Mouse (Mus musculus) spleen, adult 12 weeks (tissue): ENCODE measurements around the gene Magohb.
"Not testable (repeated sequence)": the region's sequence is repeated elsewhere in the genome, so short reads cannot be mapped to it uniquely, and the experiment has no call there.

Experiments used
- DNase-seq: peaks from one replicate; pipeline ENCODE4 v3.0.0; 2022; ENCODE audit warnings: low spot score

Magohb gene

DNA sequence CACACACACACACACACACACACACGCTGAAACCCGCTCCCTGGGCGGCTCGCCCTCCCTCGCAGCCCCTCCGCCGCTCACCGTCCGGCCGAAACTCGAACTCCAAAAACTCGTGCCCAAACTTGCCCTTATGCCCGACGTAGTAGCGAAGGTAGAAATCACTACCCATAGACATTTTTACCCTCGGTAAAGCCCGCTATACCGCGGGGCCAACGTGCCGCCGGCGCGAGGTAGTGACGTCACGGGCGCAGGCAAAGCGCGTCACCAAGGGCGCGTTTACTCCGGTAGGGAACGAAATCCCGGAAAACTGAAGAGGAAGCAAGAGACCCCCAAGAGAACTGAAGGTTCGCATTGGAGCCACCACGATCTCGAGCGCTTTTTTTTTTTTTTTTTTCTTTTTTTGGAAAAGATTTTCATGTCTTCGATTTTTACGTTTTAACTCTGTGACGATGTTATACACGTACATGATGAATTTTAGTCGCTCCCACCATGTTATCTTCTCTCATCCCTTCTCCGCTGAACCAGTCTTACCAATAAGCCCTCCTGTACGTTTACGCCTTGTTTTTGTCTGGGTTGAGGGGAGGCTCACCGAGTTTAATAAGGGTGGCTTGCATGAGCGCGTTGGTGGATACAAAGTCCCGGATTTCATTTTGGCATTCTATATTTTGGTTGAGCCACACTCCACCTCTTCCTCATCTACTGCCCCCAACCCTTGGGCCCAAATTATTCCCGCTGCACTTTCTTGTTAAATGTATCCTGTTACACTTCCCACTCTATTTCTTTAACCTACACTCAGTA, at the start of gene Magohb:
Gene Magohb, minus strand, starts transcription at position 254 of the 798 bp plus-strand sequence.
- DNase-seq: peak; percentile 80

DNA sequence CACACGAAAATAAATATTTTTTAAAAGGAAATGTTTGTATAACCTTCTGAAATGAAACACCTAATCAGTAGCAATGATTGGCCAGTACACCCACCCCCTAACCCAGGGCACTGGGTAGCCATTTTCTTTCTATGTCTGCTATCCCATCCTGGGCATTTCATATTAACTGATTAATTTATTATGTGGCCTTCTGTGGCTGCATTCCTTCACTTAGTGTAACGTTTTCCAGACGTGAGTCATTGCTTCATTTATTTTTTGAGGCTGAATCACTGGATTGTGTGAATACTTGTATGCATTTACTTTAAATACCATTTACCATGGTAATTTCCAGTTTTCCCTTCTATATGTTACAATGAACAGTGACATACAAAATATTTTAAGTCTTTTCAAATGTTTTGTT, 47.0 kb upstream of the Magohb start:
- DNase-seq: no peak

DNA sequence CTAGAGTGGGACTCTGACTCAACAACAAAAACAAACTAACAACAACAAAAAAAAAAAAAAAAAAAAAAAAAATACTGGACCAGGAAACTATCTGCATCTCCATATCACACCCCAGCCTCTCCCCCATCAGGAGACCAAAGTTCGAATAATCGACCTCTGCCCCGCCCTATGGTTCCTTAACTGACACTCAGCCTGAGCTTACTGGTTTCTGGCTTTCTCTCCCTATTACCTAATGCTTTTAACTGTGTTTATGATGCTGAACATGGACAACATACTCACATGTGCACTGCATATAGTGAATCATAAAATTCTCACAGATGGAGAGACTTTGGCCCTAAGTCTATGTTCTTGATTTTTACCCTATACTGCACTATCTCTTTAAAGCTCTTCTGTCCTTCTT, 46.3 kb upstream of the Magohb start:
- DNase-seq: no peak

DNA sequence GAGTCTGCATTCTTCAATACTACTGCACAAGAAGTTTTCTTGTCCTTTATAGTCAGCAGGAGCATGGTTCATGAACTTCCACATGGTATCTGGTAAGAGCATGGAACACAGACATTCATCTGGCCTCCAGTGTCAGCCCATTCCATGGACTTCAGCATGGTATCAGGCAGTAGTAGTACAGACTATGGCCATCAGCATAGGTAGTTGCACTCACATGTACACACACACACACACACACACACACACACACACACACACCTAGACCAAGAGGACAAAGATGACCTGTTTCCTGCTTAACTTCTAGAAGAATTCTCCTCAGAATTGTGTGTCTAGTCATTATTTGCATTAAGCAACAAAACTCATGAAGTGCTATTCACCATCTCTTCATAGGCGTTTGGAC, 45.7 kb upstream of the Magohb start:
- no peak for DNase-seq

DNA sequence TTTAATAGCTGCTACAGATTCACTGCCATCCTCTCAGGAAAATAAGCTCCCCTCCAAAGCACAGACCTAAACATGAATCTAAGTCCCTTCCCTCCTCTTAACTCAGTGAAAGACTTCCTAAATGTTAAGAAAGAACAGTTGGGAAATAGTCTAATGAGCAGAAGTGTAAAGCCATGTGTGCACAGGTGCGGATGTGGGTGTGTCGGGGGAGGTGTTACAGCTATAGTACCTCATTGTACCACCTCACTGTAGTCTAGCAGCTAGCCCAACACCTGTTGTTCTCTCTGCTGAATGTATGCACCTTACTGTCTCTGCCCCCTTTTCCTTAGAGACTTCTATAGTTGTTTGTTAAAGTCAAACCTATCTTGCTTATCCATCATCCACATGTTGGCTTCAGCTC, 34.0 kb upstream of the Magohb start:
- no peak for DNase-seq

DNA sequence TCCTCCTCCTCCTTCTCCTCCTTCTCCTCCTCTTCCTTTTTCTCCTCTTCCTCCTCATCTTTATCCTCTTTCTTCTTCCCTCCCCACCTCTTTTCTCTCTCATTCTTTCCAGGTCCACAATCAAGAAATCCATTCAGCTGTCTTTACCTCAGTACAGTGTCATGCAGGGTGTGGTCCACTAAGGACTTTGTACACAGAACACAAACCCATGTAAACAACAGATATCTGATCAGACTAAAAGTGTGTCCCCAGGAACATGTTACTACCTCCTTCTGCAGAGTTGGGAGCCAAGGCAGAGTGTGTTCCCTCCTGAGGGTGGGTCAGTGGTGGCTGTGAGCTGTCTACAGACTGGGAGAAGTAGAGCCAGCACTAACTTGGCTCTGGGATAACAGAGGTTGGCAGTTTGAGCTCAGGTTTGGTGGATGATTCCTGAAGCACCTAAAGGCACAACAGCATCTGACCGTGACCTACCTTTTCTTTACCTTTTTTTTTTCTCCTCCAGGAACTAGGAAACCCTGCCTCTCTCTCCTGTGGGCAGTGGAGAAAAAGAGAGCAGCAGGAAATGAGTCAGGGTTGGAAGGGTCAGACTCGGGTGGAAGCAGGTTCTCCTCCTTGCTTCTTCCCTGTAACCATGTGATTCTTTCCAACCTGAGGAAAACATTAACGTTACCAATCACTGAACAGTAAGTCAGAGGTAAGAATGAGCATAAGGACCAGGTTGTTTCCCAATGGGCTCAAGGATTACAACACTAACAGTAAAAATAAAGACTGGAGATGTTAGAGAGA, 29.0 kb upstream of the Magohb start:
- no peak for DNase-seq

DNA sequence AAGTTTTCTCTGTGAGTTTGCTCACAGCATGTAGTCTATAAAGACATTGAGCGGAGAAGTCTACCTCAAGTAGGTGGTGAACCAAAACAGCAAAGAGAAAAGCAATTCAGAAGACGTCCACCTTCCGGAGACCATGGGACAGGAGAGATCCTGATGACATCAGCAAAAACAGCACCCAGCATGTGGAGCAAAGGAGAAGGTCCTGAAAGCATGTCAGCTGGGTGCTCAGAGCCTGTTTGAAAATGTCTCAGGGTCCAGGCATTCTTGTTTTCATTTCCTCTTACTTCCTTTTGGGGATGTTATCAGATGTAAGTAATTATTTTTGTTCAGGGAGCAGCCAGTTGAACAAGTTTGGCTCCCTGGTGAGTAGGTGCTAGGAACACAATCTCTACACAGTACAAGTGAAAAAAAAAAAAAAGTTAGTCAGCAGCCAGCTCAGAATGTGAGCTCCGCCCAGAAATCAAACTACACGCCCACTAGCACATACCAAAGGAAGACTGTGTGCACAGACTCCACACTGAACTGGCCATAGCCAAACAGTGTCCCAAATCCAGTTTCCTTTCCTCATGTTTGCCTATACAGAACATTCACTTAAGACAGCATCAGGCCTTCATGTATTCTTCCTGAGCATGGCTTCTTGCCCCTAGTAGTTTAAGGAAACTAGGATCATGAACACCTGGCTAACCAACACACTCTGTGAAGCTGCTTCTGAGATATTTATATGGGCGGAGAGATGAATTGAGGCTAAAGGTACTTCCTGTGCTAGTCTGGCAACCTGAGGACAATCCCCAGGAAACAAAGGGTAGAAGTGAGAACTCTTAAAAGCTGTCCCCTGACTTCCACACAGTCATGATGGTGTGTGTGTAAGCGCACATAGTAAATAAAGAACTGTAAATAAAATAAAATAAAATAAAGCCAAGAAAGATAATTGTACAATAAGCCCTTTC, 23.4 kb upstream of the Magohb start:
- DNase-seq: no peak

DNA sequence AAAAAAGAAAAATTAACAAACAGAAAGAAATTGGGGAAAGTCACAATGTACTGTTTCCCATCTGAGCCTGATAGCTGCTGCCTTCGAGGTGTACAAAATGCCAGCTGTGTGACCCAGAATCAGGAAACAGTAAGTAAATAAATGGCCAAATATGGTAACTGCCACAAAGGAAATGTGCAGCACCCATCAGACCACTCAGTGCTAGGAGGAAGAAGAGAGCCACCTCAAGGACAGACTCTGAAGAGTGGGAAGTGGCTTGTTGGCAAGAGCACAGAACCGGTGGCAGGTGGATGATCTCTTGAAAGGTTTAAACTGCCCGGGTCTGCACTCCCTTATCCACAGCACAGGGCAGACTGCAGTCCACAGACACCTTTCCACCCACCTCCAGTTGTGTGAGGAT, 15.0 kb upstream of the Magohb start:
- no peak for DNase-seq

DNA sequence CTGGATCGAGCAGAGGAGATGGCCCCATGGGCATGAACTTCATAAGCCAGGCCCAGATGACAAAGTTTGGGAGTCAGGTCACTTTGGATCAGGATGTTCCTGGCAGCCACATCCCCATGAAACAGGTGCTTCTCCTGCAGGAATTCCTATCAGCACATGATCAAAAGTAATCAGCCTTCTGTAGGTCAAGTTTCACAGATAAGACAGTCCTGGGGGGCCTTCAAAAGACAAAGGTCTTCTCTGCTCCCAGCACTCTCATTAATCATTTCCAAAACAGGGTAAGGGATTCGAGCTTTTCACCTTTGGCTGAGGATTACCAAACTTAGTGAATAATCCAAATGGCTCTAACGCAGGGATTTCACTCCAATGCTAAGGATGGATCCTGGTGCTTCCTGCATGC, 11.7 kb upstream of the Magohb start:
- DNase-seq: no peak

DNA sequence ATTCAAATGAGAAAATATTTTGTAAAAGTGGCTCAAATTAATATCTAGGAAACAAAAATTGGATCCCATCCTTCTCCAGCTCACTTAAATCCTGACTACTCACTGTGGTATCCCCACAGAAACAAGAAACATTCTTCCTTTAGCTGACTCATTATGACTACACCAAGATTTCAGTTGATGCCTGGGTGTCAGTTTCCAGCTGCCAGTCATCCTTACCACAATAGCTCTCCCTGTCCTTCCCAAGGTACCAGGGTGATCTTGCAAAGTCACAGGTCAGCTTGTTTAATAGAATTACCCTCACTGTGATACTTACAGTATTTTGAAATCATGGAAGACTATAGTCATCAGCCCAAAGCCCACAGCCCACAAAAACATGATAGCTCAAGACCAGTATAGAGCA, 5.5 kb upstream of the Magohb start:
- DNase-seq: no peak

DNA sequence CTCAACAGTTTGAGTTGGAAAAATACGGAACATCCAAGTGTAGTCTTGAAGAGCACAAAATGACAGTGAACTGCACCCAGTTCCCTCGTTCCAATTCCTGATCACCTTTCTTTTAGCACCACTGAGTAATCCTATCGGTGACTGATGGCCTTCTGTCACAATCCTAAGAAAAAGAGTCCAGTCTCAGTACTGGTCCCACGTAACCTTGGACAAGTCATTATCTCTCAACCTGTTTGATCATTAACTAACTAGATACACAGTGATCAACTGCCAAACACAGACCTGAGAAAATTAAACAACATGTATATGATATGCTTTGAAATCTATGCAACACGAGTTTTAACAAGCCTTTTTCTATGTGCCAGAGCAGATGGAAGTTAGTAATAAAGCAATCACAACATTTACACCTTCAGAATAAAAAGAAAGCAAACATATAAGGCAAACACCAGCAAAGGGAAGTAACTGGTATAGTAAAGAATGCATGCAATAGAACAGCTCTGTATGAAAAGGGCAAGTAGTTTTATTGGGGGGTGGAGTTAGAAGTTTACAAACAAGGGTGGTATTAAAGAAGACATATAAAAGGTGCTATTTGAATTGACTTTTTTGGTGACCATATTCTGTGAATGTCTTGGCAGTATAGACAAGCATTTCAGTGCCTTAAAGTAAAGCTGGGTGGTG, 1.5 kb upstream of the Magohb start:
- DNase-seq: no peak

DNA sequence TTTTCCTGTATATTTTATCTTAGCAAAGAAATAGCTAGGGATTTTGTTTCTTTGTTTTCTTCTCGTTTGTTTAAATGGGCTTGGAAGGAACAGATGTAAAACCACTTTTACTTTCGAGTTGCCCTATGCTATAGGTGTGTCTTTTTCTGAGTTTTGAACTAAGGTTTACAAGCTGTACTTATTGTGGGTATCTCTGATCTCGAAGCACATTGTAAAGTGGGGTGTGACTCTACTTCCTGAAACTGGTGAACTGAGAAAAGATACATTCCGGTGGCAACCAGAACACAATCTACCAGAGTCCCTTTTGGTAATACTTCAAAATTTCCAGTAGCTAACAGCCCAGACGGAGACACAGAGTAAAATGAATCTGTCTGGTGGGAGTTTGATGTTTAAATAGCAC, 872 bp upstream of the Magohb start:
- DNase-seq: no peak

DNA sequence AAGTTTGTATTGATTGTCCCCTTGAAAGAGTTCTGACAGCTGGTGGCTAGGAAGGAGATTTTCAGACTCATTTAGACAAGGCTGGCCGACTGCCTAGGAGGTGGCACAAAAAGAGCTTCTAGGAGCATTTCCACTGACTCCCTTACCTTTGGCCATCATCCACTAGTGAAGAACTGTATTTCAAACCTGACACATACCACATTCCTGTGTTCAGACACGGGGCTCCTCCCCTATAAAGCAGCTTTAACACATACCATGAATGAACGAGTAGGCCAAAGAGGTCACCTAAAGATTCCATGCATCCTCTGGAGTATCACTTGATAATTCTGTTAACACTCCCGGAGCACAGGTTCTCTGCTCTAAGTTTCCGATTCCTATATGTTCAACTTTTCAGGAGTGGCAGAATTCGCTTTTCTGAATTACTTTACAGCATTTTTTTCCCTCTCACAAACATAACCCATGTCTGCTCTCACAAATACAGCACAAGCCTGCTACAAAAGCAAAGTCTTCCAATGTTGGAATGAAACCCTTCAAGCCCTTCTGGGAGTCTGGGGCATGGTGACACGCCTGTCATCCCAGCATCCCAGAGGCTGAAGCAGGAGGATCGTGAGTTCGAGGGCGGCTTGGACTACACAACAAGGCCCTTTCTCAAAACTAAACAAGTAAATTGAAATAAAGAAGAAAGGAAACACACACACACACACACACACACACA, 611 bp downstream of the Magohb start:
- no peak for DNase-seq

DNA sequence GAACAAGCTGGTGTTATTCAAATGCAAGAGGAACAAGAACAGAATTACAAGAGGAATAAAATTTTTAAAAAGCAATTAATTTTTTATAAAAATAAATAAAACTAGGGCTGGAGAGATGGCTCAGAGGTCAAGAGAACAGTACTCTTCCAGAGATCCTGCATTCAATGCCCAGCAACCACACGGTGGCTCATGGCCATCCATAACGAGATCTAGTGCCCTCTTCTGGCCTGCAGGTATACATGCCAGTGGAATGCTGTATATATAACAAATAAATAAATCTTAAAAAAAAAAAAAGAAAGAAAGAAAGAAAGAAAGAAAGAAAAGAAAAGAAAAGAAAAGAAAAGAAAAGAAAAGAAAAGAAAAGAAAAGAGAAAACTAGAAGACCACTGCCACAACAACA, 2.6 kb downstream of the Magohb start:
- DNase-seq: no peak

DNA sequence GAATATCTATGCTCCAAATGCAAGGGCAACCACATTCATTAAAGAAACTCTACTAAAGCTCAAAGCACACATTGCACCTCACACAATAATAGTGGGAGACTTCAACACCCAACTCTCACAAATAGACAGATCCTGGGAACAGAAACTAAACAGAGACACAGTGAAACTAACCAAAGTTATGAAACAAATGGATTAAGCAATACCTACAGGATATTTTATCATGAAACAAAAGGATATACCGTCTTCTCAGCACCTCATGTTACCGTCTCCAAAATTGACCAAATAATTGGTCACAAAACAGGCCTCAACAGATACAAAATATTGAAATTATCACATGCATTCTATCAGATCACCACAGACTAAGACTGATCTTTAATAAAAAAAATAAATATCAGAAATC, 14.9 kb downstream of the Magohb start:
- not testable (repeated sequence) for DNase-seq

DNA sequence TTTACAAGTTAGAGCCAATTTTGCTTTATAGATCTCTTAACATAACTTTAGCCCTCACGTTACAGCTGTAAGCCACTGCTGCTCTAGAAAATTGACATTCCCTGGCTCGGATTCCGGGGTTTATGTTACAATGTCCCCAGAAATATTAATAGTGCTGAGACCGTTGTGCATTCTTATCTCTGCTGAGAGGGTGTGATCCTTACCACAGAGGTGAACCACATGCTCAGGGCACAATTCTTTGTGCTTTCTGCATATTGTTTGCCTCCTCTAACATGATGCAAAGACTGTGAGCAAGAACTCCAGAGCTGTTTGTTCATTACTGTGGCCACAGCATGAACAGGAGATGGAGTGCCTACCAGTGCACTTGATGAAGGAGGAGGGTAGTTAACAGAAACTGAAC, 16.4 kb downstream of the Magohb start:
- DNase-seq: no peak

DNA sequence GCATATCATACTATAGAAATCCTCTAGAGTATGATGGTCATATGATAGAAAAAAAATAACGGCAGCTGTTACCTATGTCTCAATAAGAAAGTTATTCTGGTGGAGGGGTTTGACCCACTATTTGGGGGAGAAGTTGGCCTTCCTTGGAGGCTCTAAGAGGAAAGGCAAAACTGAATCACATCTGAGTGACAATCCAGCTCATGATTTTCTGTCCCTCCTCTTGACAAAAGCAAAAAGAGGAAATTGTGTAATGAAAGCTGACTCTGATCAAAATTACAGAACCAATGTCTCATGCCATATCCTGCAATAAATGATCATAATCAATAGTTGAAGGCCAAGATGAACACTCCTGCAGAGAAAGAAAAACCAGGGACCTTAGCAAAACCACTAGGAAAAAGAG, 20.7 kb downstream of the Magohb start:
- no peak for DNase-seq

DNA sequence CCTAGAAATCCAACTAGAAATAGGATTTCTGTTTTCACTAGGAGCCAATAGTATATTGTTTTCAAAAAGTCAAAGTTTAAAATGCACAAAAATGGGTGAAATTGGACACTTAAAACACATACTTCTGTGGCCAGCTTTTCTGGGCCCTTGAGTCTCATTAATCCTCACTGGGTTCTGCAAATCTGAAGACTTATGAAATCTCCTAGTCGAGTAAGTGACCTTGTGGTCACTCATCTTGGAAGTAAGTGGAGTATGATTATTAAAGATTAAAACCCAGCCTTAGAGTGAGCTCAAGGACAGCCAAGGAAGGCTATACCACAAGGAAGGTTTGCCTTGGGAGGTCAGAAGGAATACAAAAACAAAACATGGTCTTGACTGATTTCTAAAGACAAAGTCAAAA, 22.7 kb downstream of the Magohb start:
- DNase-seq: no peak

DNA sequence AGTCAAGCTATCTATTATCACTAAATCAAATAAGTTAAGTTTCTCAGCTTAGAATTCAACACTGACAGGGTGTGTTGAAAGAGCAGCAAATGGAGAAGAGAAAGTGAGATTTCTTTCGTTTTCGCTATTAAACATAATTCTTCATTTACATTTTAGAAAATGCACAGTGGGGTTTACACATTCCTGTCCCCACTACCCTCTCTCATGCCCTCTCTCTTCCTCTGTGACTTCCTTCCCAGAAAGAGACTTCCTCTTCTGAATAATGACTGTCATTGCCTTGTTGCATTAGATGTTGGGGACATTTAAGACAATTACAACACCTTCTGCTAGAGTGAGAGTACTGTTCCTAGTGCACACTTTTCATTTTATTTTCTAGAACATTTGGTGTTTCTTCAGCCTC, 23.4 kb downstream of the Magohb start:
- DNase-seq: no peak

DNA sequence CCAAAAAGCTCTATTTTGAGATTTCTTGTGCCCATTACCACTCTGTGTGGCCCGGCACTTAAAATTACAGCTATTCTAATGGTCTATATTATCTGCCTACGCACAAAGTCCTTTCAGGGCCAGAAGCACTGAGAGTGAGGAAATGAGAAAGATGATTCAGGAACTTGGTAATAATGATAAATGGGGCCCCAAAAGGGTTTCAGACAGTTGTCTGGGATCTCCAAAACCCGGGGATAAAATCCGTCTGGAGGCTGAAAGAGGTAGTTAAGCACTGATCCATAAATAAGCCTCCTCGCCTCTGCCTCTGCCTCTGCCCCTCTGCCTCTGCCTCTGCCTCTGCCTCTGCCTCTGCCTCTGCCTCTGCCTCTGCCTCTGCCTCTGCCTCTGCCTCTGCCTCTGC, 28.9 kb downstream of the Magohb start:
- no peak for DNase-seq

DNA sequence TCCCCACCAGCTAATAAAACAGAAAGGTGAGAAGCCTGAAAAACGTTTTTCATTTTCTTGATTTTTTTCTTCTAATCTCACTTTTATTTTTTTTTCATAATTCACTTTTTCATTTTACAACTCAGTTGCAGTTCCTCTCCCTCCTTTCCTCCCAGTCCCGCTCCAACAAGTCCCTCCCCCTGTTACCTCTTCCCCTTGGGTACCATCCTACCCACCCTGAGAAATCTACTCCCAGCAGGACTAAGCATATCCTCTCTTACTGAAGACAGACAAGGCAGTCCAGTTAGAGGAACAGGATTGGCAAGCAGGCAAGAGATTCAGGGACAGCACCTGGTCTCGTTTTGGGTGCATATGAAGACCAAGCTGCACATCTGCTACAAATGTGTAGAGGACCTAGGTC, 30.3 kb downstream of the Magohb start:
- no peak for DNase-seq
